Mouse (Mus musculus) bone marrow, adult 2 months (tissue): ENCODE results near the gene Thap12.

Source experiments
- CTCF ChIP-seq: fragments of 200-500 bp; IDR thresholded peaks from 2 replicates; pipeline ENCODE4 v1.5.1; 2011; ENCODE audit warnings: low read length, control low read depth; ENCODE audit not compliant: control insufficient read depth, insufficient read depth
- POLR2A ChIP-seq: fragments of 200-500 bp; IDR thresholded peaks from 2 replicates; pipeline ENCODE4 v1.6.1; 2011; ENCODE audit warnings: low read depth, mild to moderate bottlenecking, control low read depth, low read length, borderline replicate concordance; ENCODE audit not compliant: control insufficient read depth

DNA sequence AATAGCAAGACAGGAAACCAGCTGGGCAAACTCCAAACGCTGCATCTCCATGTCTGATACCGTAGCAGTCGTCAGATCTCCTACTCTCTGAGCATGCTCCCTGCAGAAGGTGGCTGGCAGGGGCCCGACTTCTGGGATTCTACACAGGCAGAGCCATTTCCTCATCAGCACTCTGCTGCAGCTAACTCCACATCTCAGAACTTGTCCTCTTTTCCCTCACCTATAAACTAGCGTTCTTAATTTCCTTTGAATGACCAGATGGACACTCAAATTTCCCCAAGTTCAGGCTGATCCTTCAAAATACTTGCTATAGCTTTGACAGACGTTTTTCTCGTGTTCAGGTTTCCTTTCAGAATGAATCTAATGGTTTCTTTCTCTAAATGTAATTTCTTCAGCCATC lies 1.1 kb upstream of the Thap12 start:
- TF ChIP-seq CTCF (no peak), POLR2A (no peak)
